Mouse (Mus musculus): ENCODE data around the gene Kcnj10.

- TF ChIP-seq POLR2A (IDR thresholded peaks at IDR 0.05; ENCODE audit: control insufficient read depth, extremely low read depth, insufficient read depth, low read length, poor library complexity) = no peak
- no peak for TF ChIP-seq CTCF (IDR thresholded peaks at IDR 0.05; ENCODE audit: borderline replicate concordance, control insufficient read depth, extremely low read depth, insufficient read depth, low read length, poor library complexity)
Measured at GRCm38 (mm10) chr1:172344820-172345219, 3.8 kb downstream of the Kcnj10 start.
